ENCODE assay signal across 15 mouse cellular contexts in genomic region chr9:23495400-23495799, GRCm38 (mm10).
DNase-seq lines count a peak whose midpoint lies in the region; ATAC-seq and TF ChIP-seq lines count a peak whose summit lies in the region.
"Had no signal": no experiment of that assay in that cellular context is flagged by ENCODE, and none has a peak within 500 bp of the region (broad histone marks: within the 10 kb centered on the region; RNA-seq: fewer than 3 reads in every experiment).

No protein-coding gene starts in this region.

- no peak for TF ChIP-seq CTCF in midbrain, postnatal 0 days (IDR thresholded peaks at IDR 0.05)

- H3K36me3 ChIP-seq in midbrain, postnatal 0 days (ENCODE audit: insufficient read depth, low read length) = no peaks in the 10 kb centered on the region
- no peaks in the 10 kb centered on the region for H3K36me3 ChIP-seq in midbrain, embryonic 16.5 days (ENCODE audit: control insufficient read depth, insufficient read depth, low read length)
- H3K36me3 ChIP-seq in myocyte (ENCODE audit: control insufficient read depth, insufficient read depth) = no peaks in the 10 kb centered on the region
- H3K36me3 ChIP-seq: embryonic facial prominence, embryonic 13.5 days; kidney, embryonic 15.5 days; liver, embryonic 13.5 days; midbrain, embryonic 13.5 days had no signal

- H3K4me1 ChIP-seq in midbrain, postnatal 0 days (ENCODE audit: insufficient read depth, low read length) = no peaks in the 10 kb centered on the region
- peaks cover 4% of the 10 kb centered on the region for H3K4me1 ChIP-seq in midbrain, embryonic 16.5 days (ENCODE audit: control insufficient read depth, insufficient read depth, low read length)
- H3K4me1 ChIP-seq: embryonic facial prominence, embryonic 13.5 days; kidney, embryonic 15.5 days; liver, embryonic 13.5 days had no signal

- H3K27ac ChIP-seq in midbrain, postnatal 0 days (ENCODE audit: low read depth, low read length) = no peak overlapping the region
- H3K27ac ChIP-seq in midbrain, embryonic 16.5 days (ENCODE audit: low read length) = no peak overlapping the region
- H3K27ac ChIP-seq: embryonic facial prominence, embryonic 13.5 days; kidney, embryonic 15.5 days; liver, embryonic 13.5 days; midbrain, embryonic 13.5 days had no signal

- peak; percentile 54 for DNase-seq in midbrain, postnatal 0 days (ENCODE audit: low spot score)
- DNase-seq in adrenal gland, adult 8-10 months = peak; percentile 45
- no peak for DNase-seq in gastrocnemius, postnatal 36 days
- no peak for DNase-seq in testis, postnatal 10 days (ENCODE audit: low spot score)
- DNase-seq in kidney, postnatal 36 days = no peak
- DNase-seq: layer of hippocampus, postnatal 36 days; liver, embryonic 13.5 days; lung, postnatal 14 days had no signal

- H3K4me2 ChIP-seq in midbrain, postnatal 0 days (ENCODE audit: low read depth, low read length, poor library complexity, severe bottlenecking) = no peak overlapping the region
- H3K4me2 ChIP-seq in midbrain, embryonic 16.5 days (ENCODE audit: low read length) = no peak overlapping the region
- H3K4me2 ChIP-seq in myocyte (ENCODE audit: low read depth) = peak overlapping the region; percentile 43
- H3K4me2 ChIP-seq: embryonic facial prominence, embryonic 13.5 days; kidney, embryonic 15.5 days; liver, embryonic 13.5 days; midbrain, embryonic 13.5 days had no signal

- no peak overlapping the region for H3K9ac ChIP-seq in midbrain, postnatal 0 days (replicated peaks; ENCODE audit: low read length, poor library complexity, severe bottlenecking)
- no peak overlapping the region for H3K9ac ChIP-seq in midbrain, embryonic 16.5 days (ENCODE audit: low read depth, low read length)
- H3K9ac ChIP-seq: embryonic facial prominence, embryonic 13.5 days; kidney, embryonic 15.5 days; liver, embryonic 13.5 days; midbrain, embryonic 13.5 days had no signal

- H3K4me3 ChIP-seq in midbrain, postnatal 0 days (ENCODE audit: low read depth, low read length) = no peak overlapping the region
- no peak overlapping the region for H3K4me3 ChIP-seq in midbrain, embryonic 16.5 days (ENCODE audit: low read depth, low read length)
- H3K4me3 ChIP-seq in myocyte = no peak overlapping the region
- H3K4me3 ChIP-seq: embryonic facial prominence, embryonic 13.5 days; kidney, embryonic 15.5 days; liver, embryonic 13.5 days; midbrain, embryonic 13.5 days had no signal

- WGBS in midbrain, postnatal 0 days = 78% methylated on average over 4 of the region's 4 CpGs
- WGBS in midbrain, embryonic 16.5 days = 82% methylated on average over 4 of the region's 4 CpGs

- ATAC-seq in midbrain, postnatal 0 days (ENCODE audit: low FRiP score) = no peak
- ATAC-seq in midbrain, embryonic 16.5 days = no peak
- ATAC-seq in frontal cortex, adult (ENCODE audit: low TSS enrichment) = peak; percentile 75
- ATAC-seq: forebrain, embryonic 14.5 days; midbrain, embryonic 13.5 days had no signal

- H3K9me3 ChIP-seq in midbrain, postnatal 0 days (ENCODE audit: low read length) = no peaks in the 10 kb centered on the region
- H3K9me3 ChIP-seq in midbrain, embryonic 16.5 days (replicated peaks; ENCODE audit: control insufficient read depth, low read length, poor library complexity, severe bottlenecking) = no peaks in the 10 kb centered on the region
- H3K9me3 ChIP-seq: kidney, embryonic 15.5 days; liver, embryonic 13.5 days; midbrain, embryonic 13.5 days had no signal

- H3K79me2 ChIP-seq in myocyte (ENCODE audit: control insufficient read depth, insufficient read depth) = no peaks in the 10 kb centered on the region

- no peak overlapping the region for H3ac ChIP-seq in myocyte (ENCODE audit: control insufficient read depth, insufficient read length)

- intact Hi-C loops in gastrocnemius, postnatal 36 days (cut with DNase I) = no loop called here

- no peak for TF ChIP-seq POLR2A in myocyte (IDR thresholded peaks at IDR 0.05; ENCODE audit: insufficient read length, low read depth)

- no peaks in the 10 kb centered on the region for H3K27me3 ChIP-seq in midbrain, postnatal 0 days (ENCODE audit: insufficient read depth, low read length)
- no peaks in the 10 kb centered on the region for H3K27me3 ChIP-seq in midbrain, embryonic 16.5 days (ENCODE audit: control insufficient read depth, insufficient read depth, low read depth, low read length)
- H3K27me3 ChIP-seq in myocyte (ENCODE audit: control insufficient read depth, insufficient read depth, insufficient read length) = no peaks in the 10 kb centered on the region
- H3K27me3 ChIP-seq: kidney, embryonic 15.5 days; liver, embryonic 13.5 days; midbrain, embryonic 13.5 days had no signal

TF ChIP-seq in myocyte, 11 proteins besides CTCF, POLR2A, EP300 and RAD21:
- no peak for TF ChIP-seq TCF12 (IDR thresholded peaks at IDR 0.05; ENCODE audit: insufficient read depth, poor library complexity, severe bottlenecking)
- no peak for TF ChIP-seq E2F4 (IDR thresholded peaks at IDR 0.05; ENCODE audit: insufficient read depth)
- no peak for TF ChIP-seq REST (IDR thresholded peaks at IDR 0.05; ENCODE audit: insufficient read depth, insufficient read length)
- TF ChIP-seq MYOD1 (IDR thresholded peaks at IDR 0.05; ENCODE audit: control insufficient read depth in 1 of 3, insufficient read length in 2 of 3, low read depth in 2 of 3) = no peak
- TF ChIP-seq MAX (IDR thresholded peaks at IDR 0.05; ENCODE audit: low read depth) = no peak
- no peak for TF ChIP-seq USF1 (IDR thresholded peaks at IDR 0.05; ENCODE audit: low read depth)
- TF ChIP-seq SRF (IDR thresholded peaks at IDR 0.05; ENCODE audit: control insufficient read depth, insufficient read length, low read depth) = no peak
- no peak for TF ChIP-seq POLR2AphosphoS2 (IDR thresholded peaks at IDR 0.05; ENCODE audit: insufficient read length, low read depth)
- TF ChIP-seq TCF3 (IDR thresholded peaks at IDR 0.05; ENCODE audit: insufficient read length, low read depth) = no peak
- TF ChIP-seq CEBPB (IDR thresholded peaks at IDR 0.05; ENCODE audit: insufficient read depth, poor library complexity, severe bottlenecking) = no peak
- no peak for TF ChIP-seq MYOG (IDR thresholded peaks at IDR 0.05; ENCODE audit: control insufficient read depth in 1 of 3, insufficient read depth in 1 of 3, insufficient read length in 2 of 3, low read depth in 2 of 3)

Comparison
In these comparisons a context has a peak if more than half of its experiments do, and no peak if none do; other contexts are left out.
1. DNase-seq: peak in midbrain, postnatal 0 days (single experiment) and adrenal gland, adult 8-10 months (single experiment); none in gastrocnemius, postnatal 36 days (0 of 2), testis, postnatal 10 days (single experiment) and kidney, postnatal 36 days (0 of 2).